Mouse (Mus musculus): ENCODE data around the gene Mug2. TPM values are rescaled to one million over a fixed set of nuclear protein-coding genes. Genes with fewer than 3 reads are reported as not detected.
"Not testable (repeated sequence)": the region's sequence is repeated elsewhere in the genome, so short reads cannot be mapped to it uniquely, and the experiment has no call there.

Mug2 gene
- polyA plus RNA-seq (2015; fragmentation: Nextera tagmentation; extraction: Ambion mirVana): not detected in 2 replicates

GRCm38 (mm10) chr6:122006461-122006860 lies at the start of gene Mug2:
TSS of gene Mug2 (plus strand) at chr6:122006761.
- H3K4me1 ChIP-seq; H3K4me2 ChIP-seq (replicated peaks); H3K9ac ChIP-seq; H3K9me3 ChIP-seq; H3K4me3 ChIP-seq; H3K27ac ChIP-seq; H3K27me3 ChIP-seq; H3K36me3 ChIP-seq; ATAC-seq (ENCODE audit: low FRiP score, low read depth): not testable (repeated sequence)
- no CpG with 5 or more reads among the region's 3 CpGs for WGBS

GRCm38 (mm10) chr6:121957803-121958349 lies 48.7 kb upstream of the Mug2 start:
- not testable (repeated sequence) for H3K4me3 ChIP-seq; H3K36me3 ChIP-seq; H3K4me2 ChIP-seq (replicated peaks); H3K4me1 ChIP-seq; H3K27me3 ChIP-seq; ATAC-seq (ENCODE audit: low FRiP score, low read depth); H3K9ac ChIP-seq; H3K27ac ChIP-seq
- peaks cover 10% of the 10 kb centered on the region; the same call in 1 of the 2 replicates for H3K9me3 ChIP-seq
- 90% methylated on average over 16 of the region's 16 CpGs for WGBS

GRCm38 (mm10) chr6:121975701-121976100 lies 30.9 kb upstream of the Mug2 start:
- 85% methylated on average over 7 of the region's 7 CpGs for WGBS
- H3K4me1 ChIP-seq: no peaks in the 10 kb centered on the region
- H3K27me3 ChIP-seq: no peaks in the 10 kb centered on the region
- no peak overlapping the region for H3K4me3 ChIP-seq
- H3K9me3 ChIP-seq: peaks cover 9% of the 10 kb centered on the region
- H3K27ac ChIP-seq: no peak overlapping the region
- ATAC-seq (ENCODE audit: low FRiP score, low read depth): no peak
- no peaks in the 10 kb centered on the region for H3K36me3 ChIP-seq
- H3K9ac ChIP-seq: no peak overlapping the region
- H3K4me2 ChIP-seq (replicated peaks): no peak overlapping the region

GRCm38 (mm10) chr6:122100904-122101303 lies 94.3 kb downstream of the Mug2 start:
- Histone ChIP-seq H3K4me1 (no peaks in the 10 kb centered on the region), H3K4me2 (replicated peaks) (no peak overlapping the region), H3K27ac (no peak overlapping the region), H3K9me3 (0 out of 2 replicates have a peak, but pooled peaks cover 3% of the 10 kb centered on the region), H3K27me3 (no peaks in the 10 kb centered on the region), H3K36me3 (no peaks in the 10 kb centered on the region), H3K4me3 (no peak overlapping the region), H3K9ac (no peak overlapping the region)
- ATAC-seq (ENCODE audit: low FRiP score, low read depth): no peak
- 75% methylated on average over 4 of the region's 4 CpGs for WGBS

- Histone ChIP-seq H3K27me3 (no peaks in the 10 kb centered on the region), H3K4me3 (no peak overlapping the region), H3K4me1 (no peaks in the 10 kb centered on the region), H3K4me2 (replicated peaks) (no peak overlapping the region), H3K9me3 (0 out of 2 replicates have a peak, but pooled peaks cover 3% of the 10 kb centered on the region), H3K36me3 (no peaks in the 10 kb centered on the region), H3K9ac (no peak overlapping the region), H3K27ac (no peak overlapping the region)
- no peak for ATAC-seq (ENCODE audit: low FRiP score, low read depth)
- 72% methylated on average over 1 of the region's 1 CpGs for WGBS
Measured at GRCm38 (mm10) chr6:122101671-122102070, 95.1 kb downstream of the Mug2 start.

- Histone ChIP-seq H3K9me3 (peaks cover 26% of the 10 kb centered on the region), H3K4me2 (replicated peaks) (no peak overlapping the region), H3K9ac (no peak overlapping the region), H3K4me3 (no peak overlapping the region), H3K27ac (no peak overlapping the region), H3K36me3 (no peaks in the 10 kb centered on the region), H3K4me1 (no peaks in the 10 kb centered on the region), H3K27me3 (no peaks in the 10 kb centered on the region)
- no peak for ATAC-seq (ENCODE audit: low FRiP score, low read depth)
- 93% methylated on average over 24 of the region's 24 CpGs for WGBS
Measured at GRCm38 (mm10) chr6:122116963-122117362, 110.4 kb downstream of the Mug2 start.

GRCm38 (mm10) chr6:122129521-122129920 lies 123.0 kb downstream of the Mug2 start:
- no peaks in the 10 kb centered on the region for H3K36me3 ChIP-seq
- no peaks in the 10 kb centered on the region for H3K4me1 ChIP-seq
- 51% methylated on average over 2 of the region's 2 CpGs for WGBS
- H3K4me2 ChIP-seq (replicated peaks): no peak overlapping the region
- no peak overlapping the region for H3K27ac ChIP-seq
- no peak overlapping the region for H3K9ac ChIP-seq
- no peak overlapping the region for H3K4me3 ChIP-seq
- no peak for ATAC-seq (ENCODE audit: low FRiP score, low read depth)
- no peaks in the 10 kb centered on the region; the same call in 1 of the 2 replicates for H3K9me3 ChIP-seq
- H3K27me3 ChIP-seq: no peaks in the 10 kb centered on the region

Other genes starting within 250 kb of the Mug2 start
- not detected in 2 replicates for gene Mug1, start 168.2 kb upstream of the Mug2 start, polyA plus RNA-seq (2015; fragmentation: Nextera tagmentation; extraction: Ambion mirVana)

Data from limb, embryonic 13.5 days (tissue).